25 mouse cellular contexts compared by ENCODE assay signal in the genomic region with DNA sequence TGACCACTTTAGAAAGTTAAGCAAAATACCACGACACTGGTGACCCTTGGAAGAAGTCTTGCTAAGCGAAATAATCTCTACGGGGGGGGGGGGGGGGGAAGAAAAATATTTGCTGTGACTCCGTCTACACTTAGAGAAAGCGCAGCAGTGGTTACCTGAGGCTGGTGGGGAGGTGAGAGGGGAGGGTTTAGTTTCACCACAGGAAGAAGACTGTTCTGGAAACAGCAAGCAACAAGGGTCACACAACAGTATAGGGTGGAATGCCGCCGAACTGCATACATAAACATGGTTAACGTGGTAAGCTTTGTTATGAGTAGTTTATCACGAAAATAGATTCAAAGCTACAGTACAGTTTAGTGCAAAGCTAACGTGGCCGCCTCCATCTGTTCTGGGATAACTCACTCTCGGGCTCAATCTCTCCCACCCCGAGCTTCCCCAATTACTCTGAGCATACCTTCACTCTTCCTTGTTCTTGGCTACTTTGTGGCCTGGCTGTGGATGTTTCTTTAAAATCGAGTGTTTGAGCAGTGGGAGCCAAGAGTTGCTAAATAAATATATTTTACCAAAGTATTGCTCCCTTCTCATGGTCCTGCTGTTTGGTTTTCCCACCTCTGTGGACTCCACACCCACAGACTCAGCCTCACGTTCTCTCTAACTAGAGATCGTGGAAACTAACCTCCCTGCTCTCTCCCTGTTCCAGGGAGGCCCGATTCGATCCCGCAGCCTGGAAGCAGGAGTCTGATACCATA. TPM values are rescaled to one million over a fixed set of nuclear protein-coding genes. Genes with fewer than 3 reads are reported as not detected.
A peak's percentile ranks its signal among the peaks of the same experiment; 100 is the strongest.
DNase-seq lines count a peak whose midpoint lies in the region; ATAC-seq and TF ChIP-seq lines count a peak whose summit lies in the region.
"Had no signal": no experiment of that assay in that cellular context is flagged by ENCODE, and none has a peak within 500 bp of the region (broad histone marks: within the 10 kb centered on the region; RNA-seq: fewer than 3 reads in every experiment).

No protein-coding gene starts in this region.

- TF ChIP-seq CTCF in lung, adult 2 months (IDR thresholded peaks at IDR 0.05; ENCODE audit: insufficient read depth, low read length) = no peak
- no peak for TF ChIP-seq CTCF in kidney, postnatal 0 days (IDR thresholded peaks at IDR 0.05; ENCODE audit: low read depth)

- TF ChIP-seq POLR2A in lung, adult 2 months (IDR thresholded peaks at IDR 0.05; ENCODE audit: borderline replicate concordance, extremely low read depth, low read depth, low read length) = no peak

- 64% methylated on average over 19 of the region's 19 CpGs for WGBS in lung, adult 2 months
- 70% methylated on average over 19 of the region's 19 CpGs for WGBS in kidney, postnatal 0 days

- H3K27me3 ChIP-seq in kidney, postnatal 0 days (ENCODE audit: insufficient read depth, low read length) = no peaks in the 10 kb centered on the region
- H3K27me3 ChIP-seq: embryonic facial prominence, embryonic 12.5 days; forebrain, embryonic 15.5 days had no signal

- DNase-seq in kidney, adult 9 months = peak; percentile 30
- no peak for DNase-seq in kidney, postnatal 36 days
- DNase-seq in lung, adult 2 months = no peak
- no peak for DNase-seq in lung, postnatal 10 days
- no peak for DNase-seq in kidney, postnatal 0 days (ENCODE audit: low spot score)
- peak; percentile 57 for DNase-seq in lung, postnatal 36 days
- DNase-seq in right cerebral cortex, postnatal 14 days = no peak
- DNase-seq: adrenal gland, postnatal 14 days; cerebellum, adult 11 months; cerebellum, adult 9-10 months; cerebellum, postnatal 36 days; gastrocnemius, adult 2 months; gastrocnemius, postnatal 36 days; liver, postnatal 0 days; thymus, adult 2 months; thymus, postnatal 36 days had no signal

- H3K36me3 ChIP-seq in kidney, postnatal 0 days (ENCODE audit: insufficient read depth, low read length) = no peaks in the 10 kb centered on the region
- H3K36me3 ChIP-seq: embryonic facial prominence, embryonic 12.5 days; forebrain, embryonic 15.5 days; G1E; limb, embryonic 13.5 days had no signal

- no peaks in the 10 kb centered on the region for H3K9me3 ChIP-seq in kidney, postnatal 0 days (replicated peaks; ENCODE audit: low read length)
- H3K9me3 ChIP-seq: forebrain, embryonic 15.5 days; limb, embryonic 13.5 days had no signal

- H3K4me2 ChIP-seq in kidney, postnatal 0 days (ENCODE audit: low read length) = peak overlapping the region; percentile 4; the same call in 1 of the 2 replicates
- H3K4me2 ChIP-seq: embryonic facial prominence, embryonic 12.5 days; hindbrain, embryonic 14.5 days; limb, embryonic 13.5 days; liver, embryonic 11.5 days; midbrain, embryonic 11.5 days had no signal

- H3K9ac ChIP-seq in kidney, postnatal 0 days (ENCODE audit: low read depth, low read length) = no peak overlapping the region
- H3K9ac ChIP-seq: embryonic facial prominence, embryonic 12.5 days; forebrain, embryonic 15.5 days; hindbrain, embryonic 14.5 days; limb, embryonic 13.5 days; liver, postnatal 0 days had no signal

- H3K4me3 ChIP-seq in lung, adult 2 months (replicated peaks; ENCODE audit: extremely low read depth, low read depth, low read length) = peak overlapping the region; percentile 15
- no peak overlapping the region for H3K4me3 ChIP-seq in kidney, postnatal 0 days (replicated peaks; ENCODE audit: low read depth, low read length)
- H3K4me3 ChIP-seq: embryonic facial prominence, embryonic 12.5 days; forebrain, embryonic 15.5 days; gastrocnemius, adult 2 months; limb, embryonic 13.5 days had no signal

- H3K27ac ChIP-seq in kidney, postnatal 0 days = peak overlapping the region; percentile 81
- H3K27ac ChIP-seq: embryonic facial prominence, embryonic 12.5 days; forebrain, embryonic 15.5 days; gastrocnemius, adult 2 months; hindbrain, embryonic 14.5 days; limb, embryonic 13.5 days had no signal

- peak; percentile 38 for ATAC-seq in kidney, postnatal 0 days (replicated peaks; ENCODE audit: low FRiP score, low read depth)
- ATAC-seq: inflammation-experienced regulatory T-cells, adult 6 months; liver, postnatal 0 days; midbrain, embryonic 16.5 days had no signal

- peaks cover 3% of the 10 kb centered on the region for H3K4me1 ChIP-seq in lung, adult 2 months (ENCODE audit: control insufficient read depth, insufficient read depth, low read length)
- peaks cover 8% of the 10 kb centered on the region; the same call in 1 of the 2 replicates for H3K4me1 ChIP-seq in kidney, postnatal 0 days (replicated peaks; ENCODE audit: insufficient read depth, low read length)

RNA-seq across cellular contexts. Expression of gene Ptpn13, which starts 59.1 kb away (rescaled TPM):
- polyA plus RNA-seq in lung, adult 2 months (2012; rRNA removed) = 18.0 and 22.6 TPM in 2 replicates
- polyA plus RNA-seq in kidney, postnatal 0 days (2015; fragmentation: Nextera tagmentation; extraction: Ambion mirVana) = 20.4 and 20.8 TPM in 2 replicates
- polyA plus RNA-seq: G1E had no signal

Comparison
In these comparisons a context has a peak if more than half of its experiments do, and no peak if none do; other contexts are left out.
1. DNase-seq: peak in kidney, adult 9 months (single experiment) and lung, postnatal 36 days (single experiment); none in kidney, postnatal 36 days (0 of 2), lung, adult 2 months (single experiment), lung, postnatal 10 days (single experiment), kidney, postnatal 0 days (single experiment) and right cerebral cortex, postnatal 14 days (single experiment).